In genomic region chr6:48896956-48897355, GRCm38 (mm10) we compare ENCODE assay signal across 32 mouse cellular contexts. TPM values are rescaled to one million over a fixed set of nuclear protein-coding genes. Genes with fewer than 3 reads are reported as not detected.
DNase-seq lines count a peak whose midpoint lies in the region; ATAC-seq and TF ChIP-seq lines count a peak whose summit lies in the region.
"Had no signal": no experiment of that assay in that cellular context is flagged by ENCODE, and none has a peak within 500 bp of the region (broad histone marks: within the 10 kb centered on the region; RNA-seq: fewer than 3 reads in every experiment).

No protein-coding gene starts in this region.

- H3K4me1 ChIP-seq in kidney, embryonic 16.5 days (ENCODE audit: insufficient read depth, low read length), result 0 out of 2 replicates have a peak, but pooled peaks cover 4% of the 10 kb centered on the region
- H3K4me1 ChIP-seq in CH12.LX (ENCODE audit: control insufficient read depth in 1 of 2, insufficient read depth in 2 of 2), result peaks cover 0 to 23% of the 10 kb centered on the region in 2 experiments; a peak in 2 of 4 replicates
- no peaks in the 10 kb centered on the region for H3K4me1 ChIP-seq in midbrain, embryonic 10.5 days
- H3K4me1 ChIP-seq: embryonic facial prominence, embryonic 12.5 days; embryonic facial prominence, embryonic 15.5 days; forebrain, embryonic 12.5 days; forebrain, embryonic 15.5 days; hindbrain, embryonic 12.5 days; hindbrain, embryonic 15.5 days had no signal

- no peak for TF ChIP-seq POLR2A in CH12.LX (IDR thresholded peaks at IDR 0.05; ENCODE audit: low read depth, low read length)

- 83% methylated on average over 5 of the region's 5 CpGs for WGBS in kidney, embryonic 16.5 days
- WGBS in midbrain, embryonic 10.5 days, result 85% methylated on average over 5 of the region's 5 CpGs

- no peak for TF ChIP-seq RAD21 in CH12.LX (IDR thresholded peaks at IDR 0.05; ENCODE audit: low read depth, low read length)

- in situ Hi-C loops in CH12.LX (cut with MboI; ENCODE audit: low pct_ligation_motif_present, low pct_unique_long_range_greater_than_20kb, low sequenced_read_pairs), result no loop called here

- no peak for TF ChIP-seq CTCF in CH12.LX (conservative IDR thresholded peaks at IDR 0.05 in 1 of 2, IDR thresholded peaks at IDR 0.05 in 1 of 2; ENCODE audit: low read depth in 2 of 2, low read length in 2 of 2)

- DNase-seq in kidney, adult 18-20 months, result peak; percentile 25
- no peak for DNase-seq in kidney, postnatal 10 days
- DNase-seq in kidney, adult 9 months, result no peak
- DNase-seq in A20 (ENCODE audit: low read depth, low spot score) (peak; percentile 63), CH12.LX (ENCODE audit: extremely low read depth) (peak; percentile 27)
- DNase-seq in left cerebral cortex, postnatal 10 days (ENCODE audit: extremely low spot score in 1 of 2, low spot score in 2 of 2), result no peak
- no peak for DNase-seq in midbrain, embryonic 10.5 days (ENCODE audit: low spot score)
- DNase-seq: adrenal gland, postnatal 10 days; adrenal gland, postnatal 36 days; cerebellum, adult 18-20 months; cerebellum, adult 9-10 months; cerebellum, postnatal 25 days; gastrocnemius, postnatal 25 days had no signal

- ATAC-seq in kidney, embryonic 16.5 days (ENCODE audit: low FRiP score, low TSS enrichment), result no peak
- ATAC-seq: forebrain, embryonic 15.5 days; Patski had no signal

- no peaks in the 10 kb centered on the region for H3K9me3 ChIP-seq in kidney, embryonic 16.5 days (ENCODE audit: low read length)
- H3K9me3 ChIP-seq in CH12.LX (replicated peaks; ENCODE audit: low read length), result no peaks in the 10 kb centered on the region
- peaks cover 6% of the 10 kb centered on the region; the same call in 1 of the 2 replicates for H3K9me3 ChIP-seq in midbrain, embryonic 10.5 days (replicated peaks)
- H3K9me3 ChIP-seq: embryonic facial prominence, embryonic 12.5 days; embryonic facial prominence, embryonic 15.5 days; forebrain, embryonic 15.5 days; G1E; hindbrain, embryonic 15.5 days had no signal

- H3K9ac ChIP-seq in kidney, embryonic 16.5 days (replicated peaks; ENCODE audit: low read length), result no peak overlapping the region
- H3K9ac ChIP-seq in CH12.LX (ENCODE audit: insufficient read depth, low read depth), result no peak overlapping the region
- H3K9ac ChIP-seq: embryonic facial prominence, embryonic 12.5 days; embryonic facial prominence, embryonic 15.5 days; forebrain, embryonic 12.5 days; forebrain, embryonic 15.5 days; hindbrain, embryonic 12.5 days; hindbrain, embryonic 15.5 days had no signal

- no peak overlapping the region for H3K4me3 ChIP-seq in kidney, embryonic 16.5 days (ENCODE audit: low read length)
- no peak overlapping the region for H3K4me3 ChIP-seq in CH12.LX (replicated peaks in 1 of 3; ENCODE audit: low read depth in 2 of 3, low read length in 2 of 3, poor library complexity in 1 of 3)
- no peak overlapping the region for H3K4me3 ChIP-seq in midbrain, embryonic 10.5 days
- H3K4me3 ChIP-seq: embryonic facial prominence, embryonic 12.5 days; embryonic facial prominence, embryonic 15.5 days; erythroblast, embryonic 14.5 days; forebrain, embryonic 12.5 days; forebrain, embryonic 15.5 days; hindbrain, embryonic 12.5 days; hindbrain, embryonic 15.5 days had no signal

- peak overlapping the region; percentile 90 for H3K27ac ChIP-seq in kidney, embryonic 16.5 days (ENCODE audit: low read length)
- H3K27ac ChIP-seq in CH12.LX (ENCODE audit: insufficient read depth, low read depth), result no peak overlapping the region
- no peak overlapping the region for H3K27ac ChIP-seq in midbrain, embryonic 10.5 days (replicated peaks)
- H3K27ac ChIP-seq: embryonic facial prominence, embryonic 12.5 days; embryonic facial prominence, embryonic 15.5 days; forebrain, embryonic 12.5 days; forebrain, embryonic 15.5 days; hindbrain, embryonic 12.5 days; hindbrain, embryonic 15.5 days had no signal

- no peaks in the 10 kb centered on the region for H3K27me3 ChIP-seq in kidney, embryonic 16.5 days (ENCODE audit: insufficient read depth, low read length)
- H3K27me3 ChIP-seq in CH12.LX (replicated peaks), result no peaks in the 10 kb centered on the region
- H3K27me3 ChIP-seq in midbrain, embryonic 10.5 days (ENCODE audit: low read depth, poor library complexity, severe bottlenecking), result no peaks in the 10 kb centered on the region
- H3K27me3 ChIP-seq: embryonic facial prominence, embryonic 12.5 days; embryonic facial prominence, embryonic 15.5 days; forebrain, embryonic 12.5 days; forebrain, embryonic 15.5 days; hindbrain, embryonic 12.5 days; hindbrain, embryonic 15.5 days; Patski had no signal

- intact Hi-C loops in left cerebral cortex, postnatal 10 days (cut with DNase I), result no loop called here

- no peaks in the 10 kb centered on the region for H3K79me2 ChIP-seq in CH12.LX (replicated peaks; ENCODE audit: control insufficient read depth, extremely low read depth, insufficient read depth, poor library complexity, severe bottlenecking)

- H3K4me2 ChIP-seq in kidney, embryonic 16.5 days (replicated peaks; ENCODE audit: low read depth, low read length), result no peak overlapping the region
- H3K4me2 ChIP-seq in CH12.LX (ENCODE audit: insufficient read depth, low read depth, poor library complexity, severe bottlenecking), result peak overlapping the region; percentile 83
- H3K4me2 ChIP-seq: embryonic facial prominence, embryonic 12.5 days; embryonic facial prominence, embryonic 15.5 days; forebrain, embryonic 12.5 days; forebrain, embryonic 15.5 days; heart, embryonic 11.5 days; hindbrain, embryonic 12.5 days; hindbrain, embryonic 15.5 days had no signal

- dilution Hi-C loops in CH12.LX (cut with MboI; ENCODE audit: extremely low pct_ligation_motif_present, extremely low pct_unique_long_range_greater_than_20kb, low sequenced_read_pairs), result no loop called here

- H3K36me3 ChIP-seq in kidney, embryonic 16.5 days (ENCODE audit: insufficient read depth, low read length), result no peaks in the 10 kb centered on the region
- no peaks in the 10 kb centered on the region for H3K36me3 ChIP-seq in CH12.LX (replicated peaks in 1 of 2; ENCODE audit: control insufficient read depth in 1 of 2, insufficient read depth in 1 of 2, low read length in 1 of 2)
- no peaks in the 10 kb centered on the region for H3K36me3 ChIP-seq in midbrain, embryonic 10.5 days
- H3K36me3 ChIP-seq: embryonic facial prominence, embryonic 12.5 days; embryonic facial prominence, embryonic 15.5 days; forebrain, embryonic 12.5 days; forebrain, embryonic 15.5 days; G1E; hindbrain, embryonic 12.5 days; hindbrain, embryonic 15.5 days had no signal

- TF ChIP-seq EP300 in CH12.LX (IDR thresholded peaks at IDR 0.05; ENCODE audit: low read length), result no peak

TF ChIP-seq in CH12.LX, 34 proteins besides CTCF, POLR2A, EP300 and RAD21:
- TF ChIP-seq HCFC1 (IDR thresholded peaks at IDR 0.05; ENCODE audit: low read depth, low read length), result no peak
- TF ChIP-seq TBP (conservative IDR thresholded peaks at IDR 0.05; ENCODE audit: low read depth, low read length), result no peak
- TF ChIP-seq GABPA (IDR thresholded peaks at IDR 0.05; ENCODE audit: insufficient replicate concordance, low read depth, low read length), result no peak
- no peak for TF ChIP-seq POLR2AphosphoS2 (IDR thresholded peaks at IDR 0.05; ENCODE audit: low read depth, low read length)
- no peak for TF ChIP-seq UBTF (IDR thresholded peaks at IDR 0.05; ENCODE audit: low read depth, low read length)
- TF ChIP-seq SIN3A (IDR thresholded peaks at IDR 0.05; ENCODE audit: low read length), result no peak
- no peak for TF ChIP-seq CHD2 (IDR thresholded peaks at IDR 0.05; ENCODE audit: low read length)
- no peak for TF ChIP-seq TCF12 (IDR thresholded peaks at IDR 0.05; ENCODE audit: low read depth, low read length)
- TF ChIP-seq KAT2A (IDR thresholded peaks at IDR 0.05; ENCODE audit: insufficient replicate concordance, low read length), result no peak
- no peak for TF ChIP-seq ETS1 (conservative IDR thresholded peaks at IDR 0.05; ENCODE audit: low read depth, low read length)
- no peak for TF ChIP-seq ZNF384 (IDR thresholded peaks at IDR 0.05; ENCODE audit: low read depth, low read length)
- TF ChIP-seq MEF2A (IDR thresholded peaks at IDR 0.05; ENCODE audit: borderline replicate concordance, low read depth, low read length), result no peak
- TF ChIP-seq NRF1 (IDR thresholded peaks at IDR 0.05; ENCODE audit: low read depth, low read length), result no peak
- no peak for TF ChIP-seq RCOR1 (conservative IDR thresholded peaks at IDR 0.05; ENCODE audit: low read depth, low read length)
TF ChIP-seq in CH12.LX: peak in this region for 0.

RNA-seq across cellular contexts. Expression of gene Aoc1, which starts 24.3 kb away (rescaled TPM):
- polyA plus RNA-seq in kidney, embryonic 16.5 days (2015; fragmentation: Nextera tagmentation; extraction: Ambion mirVana), result 4.7 and 6.0 TPM in 2 replicates
- total RNA-seq in CH12.LX (2012; rRNA removed) (0.13 TPM in 1 of 2 replicates, not detected in the other), CH12.LX (2014; rRNA removed) (0.19 and 0.24 TPM in 2 replicates)
- polyA plus RNA-seq in CH12.LX (2012; ENCODE audit: insufficient read length, low read depth), result 0.15 and 0.21 TPM in 2 replicates
- not detected for total RNA-seq in left cerebral cortex, postnatal 10 days (2021)
- polyA plus RNA-seq in midbrain, embryonic 10.5 days (2016; fragmentation: Nextera tagmentation; extraction: Ambion mirVana), result not detected in 2 replicates
- total RNA-seq: adrenal gland, adult 18-20 months; adrenal gland, postnatal 10 days; adrenal gland, postnatal 36 days; gastrocnemius, adult 8-10 months; gastrocnemius, postnatal 25 days; heart, adult 8-10 months; heart, postnatal 25 days; hematopoietic stem cell, adult 5-6 weeks had no signal
- polyA plus RNA-seq: embryonic facial prominence, embryonic 12.5 days; erythroblast, embryonic 14.5 days; forebrain, embryonic 12.5 days; forebrain, embryonic 15.5 days; G1E; heart, embryonic 11.5 days; heart, embryonic 14.5 days; heart, postnatal 0 days; hindbrain, embryonic 12.5 days; hindbrain, embryonic 15.5 days had no signal

RNA-seq across cellular contexts. Expression of gene 1600015I10Rik, which starts 32.7 kb away (rescaled TPM):
- polyA plus RNA-seq in kidney, embryonic 16.5 days (2015; fragmentation: Nextera tagmentation; extraction: Ambion mirVana), result not detected in 2 replicates
- total RNA-seq in CH12.LX (2012; rRNA removed), result not detected in 2 replicates
- not detected in 2 replicates for total RNA-seq in CH12.LX (2014; rRNA removed)
- polyA plus RNA-seq in CH12.LX (2012; ENCODE audit: insufficient read length, low read depth), result not detected in 2 replicates
- not detected for total RNA-seq in left cerebral cortex, postnatal 10 days (2021)
- not detected in 2 replicates for polyA plus RNA-seq in midbrain, embryonic 10.5 days (2016; fragmentation: Nextera tagmentation; extraction: Ambion mirVana)
- total RNA-seq: adrenal gland, adult 18-20 months; adrenal gland, postnatal 36 days; common myeloid progenitor, adult 5-6 weeks; gastrocnemius, adult 8-10 months; gastrocnemius, postnatal 25 days; heart, adult 8-10 months; heart, postnatal 25 days; hematopoietic stem cell, adult 5-6 weeks had no signal
- polyA plus RNA-seq: embryonic facial prominence, embryonic 12.5 days; embryonic facial prominence, embryonic 15.5 days; erythroblast, embryonic 14.5 days; forebrain, embryonic 12.5 days; forebrain, embryonic 15.5 days; G1E; hindbrain, embryonic 12.5 days; hindbrain, embryonic 15.5 days; Patski had no signal

RNA-seq across cellular contexts. Expression of gene Tmem176b, which starts 55.7 kb away (rescaled TPM):
- polyA plus RNA-seq in kidney, embryonic 16.5 days (2015; fragmentation: Nextera tagmentation; extraction: Ambion mirVana), result 479 and 496 TPM in 2 replicates
- total RNA-seq in CH12.LX (2012; rRNA removed) (39.4 and 43.3 TPM in 2 replicates), CH12.LX (2014; rRNA removed) (82.2 and 89.8 TPM in 2 replicates)
- polyA plus RNA-seq in CH12.LX (2012; ENCODE audit: insufficient read length, low read depth), result 159 and 162 TPM in 2 replicates
- 10 to 100 TPM; 38.2 to 42.5 TPM for total RNA-seq in left cerebral cortex, postnatal 10 days (2021)
- polyA plus RNA-seq in midbrain, embryonic 10.5 days (2016; fragmentation: Nextera tagmentation; extraction: Ambion mirVana), result 24.0 and 46.1 TPM in 2 replicates
- total RNA-seq: G1E had no signal
- polyA plus RNA-seq: G1E had no signal

RNA-seq across cellular contexts. Expression of gene Tmem176a, which starts 56.2 kb away (rescaled TPM):
- 194 and 227 TPM in 2 replicates for polyA plus RNA-seq in kidney, embryonic 16.5 days (2015; fragmentation: Nextera tagmentation; extraction: Ambion mirVana)
- total RNA-seq in CH12.LX (2012; rRNA removed) (24.9 and 27.2 TPM in 2 replicates), CH12.LX (2014; rRNA removed) (30.0 and 34.6 TPM in 2 replicates)
- 49.8 and 58.0 TPM in 2 replicates for polyA plus RNA-seq in CH12.LX (2012; ENCODE audit: insufficient read length, low read depth)
- total RNA-seq in left cerebral cortex, postnatal 10 days (2021), result 10 to 100 TPM; 15.6 to 18.6 TPM
- polyA plus RNA-seq in midbrain, embryonic 10.5 days (2016; fragmentation: Nextera tagmentation; extraction: Ambion mirVana), result 10.9 and 14.4 TPM in 2 replicates
- total RNA-seq: G1E had no signal
- polyA plus RNA-seq: G1E had no signal

Comparison
In these comparisons a context has a peak if more than half of its experiments do, and no peak if none do; other contexts are left out.
1. DNase-seq: peak in kidney, adult 18-20 months (single experiment), A20 (single experiment) and CH12.LX (single experiment); none in kidney, postnatal 10 days (single experiment), kidney, adult 9 months (single experiment), left cerebral cortex, postnatal 10 days (0 of 2) and midbrain, embryonic 10.5 days (single experiment).